Mouse (Mus musculus): ENCODE data around the gene Bhlha9. TPM values are rescaled to one million over a fixed set of nuclear protein-coding genes. Genes with fewer than 3 reads are reported as not detected.

Bhlha9 gene
- not detected in 4 replicates for total RNA-seq (2023)

GRCm38 (mm10) chr11:76671871-76672475, at the start of gene Bhlha9:
Bhlha9 (plus strand) TSS chr11:76672470.

GRCm38 (mm10) chr11:76679508-76679907, 7.2 kb downstream of the Bhlha9 start, which contains the start of gene Trarg1:
Trarg1 (plus strand) TSS chr11:76679808.

Other genes starting within 250 kb of the Bhlha9 start
- gene Abr, start 50.2 kb upstream of the Bhlha9 start, total RNA-seq (2023) = 23.6 to 30.3 TPM (median 27.0 TPM) in 4 replicates
- gene Trarg1, start 7.3 kb downstream of the Bhlha9 start, total RNA-seq (2023) = not detected in 4 replicates
- 38.3 to 53.1 TPM (median 45.4 TPM) in 4 replicates for gene Gosr1, start 91.1 kb downstream of the Bhlha9 start, total RNA-seq (2023)
- 0.91 to 2.0 TPM (median 1.5 TPM) in 4 replicates for gene Cpd, start 174.5 kb downstream of the Bhlha9 start, total RNA-seq (2023)
- gene Tmigd1, start 229.7 kb downstream of the Bhlha9 start, total RNA-seq (2023) = not detected in 4 replicates

Measured in B cell, adult 62 days (primary cell).